Mouse (Mus musculus) thymus, postnatal 25 days (tissue): Measurements from ENCODE around the gene Slmap.
A peak's percentile ranks its signal among the peaks of the same experiment; 100 is the strongest.
"Not testable (repeated sequence)": the region's sequence is repeated elsewhere in the genome, so short reads cannot be mapped to it uniquely, and the experiment has no call there.

Experiments
- DNase-seq: peaks from one replicate; pipeline ENCODE4 v3.0.0; 2022

Gene Slmap

GRCm38 (mm10) chr14:26386999-26387398 is 147.7 kb downstream of the Slmap start:
- not testable (repeated sequence) for DNase-seq

GRCm38 (mm10) chr14:26385659-26386058 is 149.1 kb downstream of the Slmap start:
- DNase-seq: not testable (repeated sequence)

- DNase-seq: no peak
Measured at GRCm38 (mm10) chr14:26379071-26379470, 155.7 kb downstream of the Slmap start.

GRCm38 (mm10) chr14:26376652-26377051 is 158.1 kb downstream of the Slmap start:
- peak; percentile 59 for DNase-seq
